Mouse (Mus musculus) cortical plate, adult 2 months (tissue): ENCODE measurements around the gene Smndc1.

ENCODE experiments used
- CTCF ChIP-seq: fragments of 200-500 bp; IDR thresholded peaks from 2 replicates; pipeline ENCODE4 v1.5.1; 2011; ENCODE audit warnings: mild to moderate bottlenecking, control low read depth, low read length; ENCODE audit not compliant: insufficient read depth; ENCODE audit errors: extremely low read depth
- POLR2A ChIP-seq: fragments of 200-500 bp; IDR thresholded peaks from 2 replicates; pipeline ENCODE4 v1.6.1; 2011; ENCODE audit warnings: mild to moderate bottlenecking, low read length, control low read depth; ENCODE audit not compliant: insufficient read depth; ENCODE audit errors: extremely low read depth

DNA sequence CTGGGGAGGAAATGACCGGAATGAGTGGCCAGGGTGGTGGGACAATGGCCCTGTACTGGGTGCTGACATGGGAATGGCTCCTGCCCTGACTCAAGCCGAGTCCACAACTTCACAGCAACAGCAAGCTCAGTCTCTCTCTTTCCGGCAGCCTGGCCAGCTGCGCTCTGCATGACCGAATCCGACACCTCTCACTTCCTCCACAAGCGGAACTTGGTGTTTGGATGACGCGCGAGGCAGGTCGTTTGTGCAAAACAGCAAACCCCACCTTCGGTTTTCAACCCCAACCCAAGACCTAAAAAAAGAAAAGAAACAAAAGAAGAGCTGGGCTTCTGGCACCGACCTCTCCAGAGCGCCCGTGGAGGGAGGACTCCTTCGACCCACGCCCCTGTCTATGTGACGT, 34.3 kb upstream of the Smndc1 start:
- no peak for TF ChIP-seq CTCF
- TF ChIP-seq POLR2A: no peak
